Mouse (Mus musculus) liver, postnatal 0 days (tissue): ENCODE data around the gene Dph2. TPM values are rescaled to one million over a fixed set of nuclear protein-coding genes. Genes with fewer than 3 reads are reported as not detected.

ENCODE experiments used
- ATAC-seq: fragments of 200-750 bp; cut with Nextera tagmentation; 2 replicates; pipeline ENCODE4 v1.8.0; 2017; ENCODE audit warnings: mild to moderate bottlenecking, moderate library complexity
- DNase-seq: peaks from one replicate; pipeline ENCODE4 v3.0.0-alpha.2; 2016
- H3K27ac ChIP-seq: fragments of 300-500 bp; sonication (generic); 2 replicates; pipeline ENCODE4 v1.5.1; 2014; ENCODE audit warnings: antibody characterized with exemption, moderate library complexity, mild to moderate bottlenecking, low read depth
- H3K27me3 ChIP-seq: fragments of 300-500 bp; sonication (generic); 2 replicates; pipeline ENCODE4 v1.6.1; 2014; ENCODE audit warnings: low read length, control low read depth, mixed read lengths; ENCODE audit not compliant: insufficient read depth
- H3K36me3 ChIP-seq: fragments of 300-500 bp; sonication (generic); replicated peaks from 2 replicates; pipeline ENCODE4 v1.6.1; 2014; ENCODE audit warnings: mild to moderate bottlenecking, control low read depth, low read length, moderate library complexity, mixed read lengths; ENCODE audit not compliant: insufficient read depth
- H3K4me1 ChIP-seq: fragments of 300-500 bp; sonication (generic); 2 replicates; pipeline ENCODE4 v1.6.1; 2014; ENCODE audit warnings: antibody characterized with exemption, mild to moderate bottlenecking, control low read depth; ENCODE audit not compliant: insufficient read depth
- H3K4me2 ChIP-seq: fragments of 300-500 bp; sonication (generic); 2 replicates; pipeline ENCODE4 v1.6.1; 2014; ENCODE audit warnings: low read depth, mild to moderate bottlenecking, low read length, moderate library complexity, mixed read lengths
- H3K4me3 ChIP-seq: fragments of 300-500 bp; sonication (generic); 2 replicates; pipeline ENCODE4 v1.5.1; 2014; ENCODE audit warnings: low read depth, low read length
- H3K9ac ChIP-seq: fragments of 300-500 bp; sonication (generic); replicated peaks from 2 replicates; pipeline ENCODE4 v1.6.1; 2014; ENCODE audit warnings: mild to moderate bottlenecking, moderate library complexity
- H3K9me3 ChIP-seq: fragments of 300-500 bp; sonication (generic); 2 replicates; pipeline ENCODE4 v1.6.1; 2016; ENCODE audit warnings: mild to moderate bottlenecking, control low read depth, low read length, mixed read lengths
- CTCF ChIP-seq: sonication (generic); IDR thresholded peaks from 2 replicates; pipeline ENCODE4 v1.5.1; 2016; ENCODE audit warnings: antibody characterized with exemption, low read depth
- EP300 ChIP-seq: IDR thresholded peaks from 2 replicates; pipeline ENCODE4 v1.6.1; 2016; ENCODE audit warnings: antibody characterized with exemption, low read depth, mild to moderate bottlenecking
- WGBS: fragments of 180-500 bp; shearing (Covaris S2); extraction: QIAGEN DNeasy Blood & Tissue Kit; methylation state at CpG from one replicate; pipeline ENCODE4 v1.1.7; 2014; ENCODE audit not compliant: insufficient replicate concordance; 5-methylcytosine and 5-hydroxymethylcytosine counted together
- polyA plus RNA-seq: library from polyadenylated mRNA; unstranded; fragments of >200 nt; fragmentation: Nextera tagmentation; extraction: Ambion mirVana; gene quantifications from 2 replicates; pipeline ENCODE4 v1.2.1, GENCODE M21; 2015

Dph2 gene
- polyA plus RNA-seq, 1 experiment from 2014 or later: 4.5 TPM

DNA sequence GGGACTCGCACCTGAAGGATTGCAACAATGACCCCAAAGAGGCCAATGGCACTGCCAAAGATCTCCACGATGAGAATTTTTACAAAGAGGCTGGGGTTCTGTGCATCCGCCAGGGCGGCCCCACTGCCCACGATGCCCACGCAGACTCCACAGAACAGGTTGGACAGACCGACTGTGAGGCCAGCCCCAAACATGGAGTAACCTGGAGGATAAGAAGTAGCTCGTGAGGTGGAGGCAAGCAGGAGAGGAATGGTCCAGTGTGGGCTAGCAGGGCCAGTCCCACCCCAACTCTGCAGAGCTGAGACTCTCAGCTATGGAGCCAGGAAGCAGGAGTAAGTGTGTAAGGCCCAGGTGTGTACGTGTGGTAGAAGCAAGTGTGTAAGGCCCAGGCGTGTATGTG is 6.7 kb downstream of the Dph2 start:
- ATAC-seq (no peak), DNase-seq (no peak)
- H3K9ac ChIP-seq: no peak overlapping the region
- H3K4me1 ChIP-seq: peaks cover 14% of the 10 kb centered on the region
- no peaks in the 10 kb centered on the region for H3K9me3 ChIP-seq
- peaks cover 32% of the 10 kb centered on the region for H3K36me3 ChIP-seq
- H3K4me2 ChIP-seq: no peak overlapping the region
- peaks cover 24% of the 10 kb centered on the region for H3K27me3 ChIP-seq
- no peak overlapping the region for H3K4me3 ChIP-seq
- WGBS: 91% methylated on average over 10 of the region's 10 CpGs
- TF ChIP-seq CTCF (no peak), EP300 (no peak)
- H3K27ac ChIP-seq: no peak overlapping the region

DNA sequence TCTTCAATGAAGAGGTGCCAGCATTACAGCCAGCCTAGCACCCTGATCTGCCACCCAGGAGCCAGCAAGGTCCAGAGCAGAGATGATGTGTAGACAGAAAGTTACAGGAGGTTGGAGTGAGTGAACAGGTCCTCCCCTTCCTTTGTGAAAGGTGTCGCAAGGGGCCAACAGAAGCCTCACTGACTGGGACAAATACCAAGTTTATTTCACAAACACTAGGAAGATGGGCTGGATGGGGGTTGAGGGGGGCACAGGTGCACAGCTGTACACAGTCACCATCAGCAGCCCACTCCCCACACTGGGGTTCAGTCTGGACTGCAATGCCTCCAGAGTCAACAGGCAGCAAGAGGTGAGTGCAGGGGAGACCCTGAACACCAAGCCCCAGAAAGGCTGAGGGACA is 7.7 kb downstream of the Dph2 start:
- Histone ChIP-seq H3K36me3 (peaks cover 23% of the 10 kb centered on the region), H3K9me3 (no peaks in the 10 kb centered on the region), H3K4me1 (peaks cover 14% of the 10 kb centered on the region), H3K4me2 (no peak overlapping the region), H3K4me3 (no peak overlapping the region), H3K9ac (no peak overlapping the region), H3K27me3 (peaks cover 24% of the 10 kb centered on the region), H3K27ac (no peak overlapping the region)
- no peak for ATAC-seq
- WGBS: 67% methylated on average over 1 of the region's 1 CpGs
- no peak for TF ChIP-seq EP300
- no peak for TF ChIP-seq CTCF
- DNase-seq: no peak

- 2% methylated on average over 39 of the region's 103 CpGs for WGBS
- Histone ChIP-seq H3K4me3 (peak within 1 kb of the TSS; percentile 56), H3K9ac (peak within 1 kb of the TSS; percentile 63), H3K9me3 (no peaks in the 10 kb centered on the region), H3K4me2 (peak within 1 kb of the TSS; percentile 86), H3K4me1 (peaks cover 14% of the 10 kb centered on the region), H3K27ac (no peak within 1 kb of the TSS), H3K27me3 (peaks cover 24% of the 10 kb centered on the region), H3K36me3 (peaks cover 22% of the 10 kb centered on the region)
- ATAC-seq (no peak), DNase-seq (no peak)
- TF ChIP-seq EP300 (no peak), CTCF (0 out of 2 replicates have a peak, but pooled peaks have one; percentile 10)
Measured at GRCm38 (mm10) chr4:117882701-117883691, 8.8 kb downstream of the Dph2 start, which contains the start of gene B4galt2. Gene B4galt2 (minus strand): TSS chr4:117883487.

GRCm38 (mm10) chr4:117878703-117879102 is 13.1 kb downstream of the Dph2 start:
- ATAC-seq: no peak
- Histone ChIP-seq H3K4me2 (no peak overlapping the region), H3K27ac (no peak overlapping the region), H3K9ac (no peak overlapping the region), H3K4me3 (no peak overlapping the region), H3K9me3 (no peaks in the 10 kb centered on the region), H3K4me1 (peaks cover 4% of the 10 kb centered on the region; the same call in 1 of the 2 replicates), H3K36me3 (0 out of 2 replicates have a peak, but pooled peaks cover under 1% of the 10 kb centered on the region), H3K27me3 (peaks cover 17% of the 10 kb centered on the region)
- TF ChIP-seq EP300: no peak
- no peak for TF ChIP-seq CTCF
- 58% methylated on average over 5 of the region's 5 CpGs for WGBS
- no peak for DNase-seq

- Histone ChIP-seq H3K9me3 (no peaks in the 10 kb centered on the region), H3K27me3 (peaks cover 17% of the 10 kb centered on the region), H3K36me3 (no peaks in the 10 kb centered on the region), H3K27ac (no peak overlapping the region), H3K4me3 (no peak overlapping the region), H3K4me1 (peaks cover under 1% of the 10 kb centered on the region; the same call in 1 of the 2 replicates), H3K9ac (no peak overlapping the region), H3K4me2 (no peak overlapping the region)
- ATAC-seq: no peak
- no peak for DNase-seq
- no peak for TF ChIP-seq CTCF
- no peak for TF ChIP-seq EP300
- WGBS: 72% methylated on average over 10 of the region's 10 CpGs
Measured at GRCm38 (mm10) chr4:117878301-117878700, 13.5 kb downstream of the Dph2 start.

DNA sequence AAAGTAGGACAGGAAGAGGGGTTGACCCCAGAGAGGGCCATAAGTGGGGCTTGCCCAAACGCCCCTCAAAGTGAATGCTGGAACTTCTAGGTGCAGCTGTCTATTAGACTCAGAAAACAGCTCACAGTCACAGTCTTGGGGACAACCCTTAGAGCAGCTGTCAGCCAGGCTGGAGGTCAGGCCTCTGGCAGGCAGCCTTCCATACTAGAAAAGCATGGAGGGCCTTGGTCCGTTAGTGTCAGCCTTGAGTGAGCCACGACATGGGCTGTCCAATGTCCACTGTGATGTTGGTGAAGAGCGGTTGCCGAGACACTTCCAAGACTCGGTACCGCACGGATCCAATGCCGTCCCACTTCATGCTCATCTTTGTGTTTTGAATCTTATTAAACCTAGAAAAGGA is 18.2 kb downstream of the Dph2 start:
- H3K4me1 ChIP-seq: peaks cover 6% of the 10 kb centered on the region
- ATAC-seq (no peak), DNase-seq (no peak)
- no peaks in the 10 kb centered on the region for H3K36me3 ChIP-seq
- TF ChIP-seq CTCF (no peak), EP300 (no peak)
- peaks cover 4% of the 10 kb centered on the region; the same call in 1 of the 2 replicates for H3K27me3 ChIP-seq
- H3K9me3 ChIP-seq: no peaks in the 10 kb centered on the region
- H3K27ac ChIP-seq: no peak overlapping the region
- H3K4me3 ChIP-seq: no peak overlapping the region
- WGBS: 93% methylated on average over 9 of the region's 9 CpGs
- H3K4me2 ChIP-seq: no peak overlapping the region
- H3K9ac ChIP-seq: no peak overlapping the region
